Mouse (Mus musculus) hindbrain, embryonic 12.5 days (tissue): Measurements from ENCODE around the gene Dnajc30. TPM values are rescaled to one million over a fixed set of nuclear protein-coding genes. Genes with fewer than 3 reads are reported as not detected.

Source experiments
- polyA plus RNA-seq: library from polyadenylated mRNA; unstranded; fragments of >200 nt; fragmentation: Nextera tagmentation; extraction: Ambion mirVana; gene quantifications from 2 replicates; pipeline ENCODE4 v1.2.1, GENCODE M21; 2016

Dnajc30 gene
- polyA plus RNA-seq, 1 experiment from 2014 or later = 28.9 TPM

Other genes starting within 250 kb of the Dnajc30 start
- not detected in 2 replicates for gene Tmem270, start 157.5 kb upstream of the Dnajc30 start, polyA plus RNA-seq
- gene Cldn13, start 148.7 kb upstream of the Dnajc30 start, polyA plus RNA-seq = 2.4 and 2.6 TPM in 2 replicates
- 10.4 and 10.5 TPM in 2 replicates for gene Mettl27, start 131.8 kb upstream of the Dnajc30 start, polyA plus RNA-seq
- 4.2 and 6.1 TPM in 2 replicates for gene Cldn4, start 117.3 kb upstream of the Dnajc30 start, polyA plus RNA-seq
- 8.2 and 18.3 TPM in 2 replicates for gene Cldn3, start 78.0 kb upstream of the Dnajc30 start, polyA plus RNA-seq
- 47.4 and 51.0 TPM in 2 replicates for gene Abhd11, start 55.0 kb upstream of the Dnajc30 start, polyA plus RNA-seq
- 34.3 and 38.7 TPM in 2 replicates for gene Stx1a, start 40.7 kb upstream of the Dnajc30 start, polyA plus RNA-seq
- 113 and 119 TPM in 2 replicates for gene Bud23, start 757 bp downstream of the Dnajc30 start, polyA plus RNA-seq
- 31.6 and 34.2 TPM in 2 replicates for gene Vps37d, start 14.1 kb downstream of the Dnajc30 start, polyA plus RNA-seq
- 1.5 and 2.0 TPM in 2 replicates for gene Mlxipl, start 25.7 kb downstream of the Dnajc30 start, polyA plus RNA-seq
- 26.9 and 27.2 TPM in 2 replicates for gene Tbl2, start 85.5 kb downstream of the Dnajc30 start, polyA plus RNA-seq
- 45.1 and 45.9 TPM in 2 replicates for gene Bcl7b, start 104.1 kb downstream of the Dnajc30 start, polyA plus RNA-seq
- 63.6 and 63.7 TPM in 2 replicates for gene Baz1b, start 123.1 kb downstream of the Dnajc30 start, polyA plus RNA-seq
- 16.0 and 16.2 TPM in 2 replicates for gene Fzd9, start 187.0 kb downstream of the Dnajc30 start, polyA plus RNA-seq